Mouse (Mus musculus) cerebellum, adult 2 months (tissue): ENCODE results near the gene Clec18a. TPM values are rescaled to one million over a fixed set of nuclear protein-coding genes. Genes with fewer than 3 reads are reported as not detected.
"Not testable (repeated sequence)": the region's sequence is repeated elsewhere in the genome, so short reads cannot be mapped to it uniquely, and the experiment has no call there.

ENCODE experiments used
- DNase-seq, 2 experiments: peaks; one replicate each; pipeline ENCODE4 v3.0.0; 2021
- H3K27ac ChIP-seq: fragments of 200-500 bp; 2 replicates; pipeline ENCODE4 v1.5.1; 2012; ENCODE audit warnings: low read length, control low read depth, inconsistent platforms; ENCODE audit not compliant: insufficient read depth
- H3K27me3 ChIP-seq: fragments of 200-500 bp; 2 replicates; pipeline ENCODE4 v1.6.1; 2012; ENCODE audit warnings: inconsistent platforms, mild to moderate bottlenecking, low read length, moderate library complexity; ENCODE audit not compliant: control insufficient read depth, insufficient read depth
- H3K4me1 ChIP-seq: fragments of 200-500 bp; 2 replicates; pipeline ENCODE4 v1.6.1; 2011; ENCODE audit warnings: low read length; ENCODE audit not compliant: control insufficient read depth, insufficient read depth
- H3K4me3 ChIP-seq: fragments of 200-500 bp; replicated peaks from 2 replicates; pipeline ENCODE3; 2011; ENCODE audit warnings: mild to moderate bottlenecking, low read depth, low read length, control low read depth; ENCODE audit not compliant: insufficient read depth
- CTCF ChIP-seq: fragments of 200-500 bp; IDR thresholded peaks from 2 replicates; pipeline ENCODE4 v1.5.1; 2011; ENCODE audit warnings: low read depth, mild to moderate bottlenecking, control low read depth, low read length, moderate library complexity, borderline replicate concordance; ENCODE audit not compliant: insufficient read depth
- POLR2A ChIP-seq: fragments of 200-500 bp; IDR thresholded peaks from 2 replicates; pipeline ENCODE4 v1.6.1; 2011; ENCODE audit warnings: low read length, control low read depth, borderline replicate concordance; ENCODE audit not compliant: insufficient read depth
- WGBS: fragments of 180-500 bp; shearing (Covaris S2); methylation state at CpG from one replicate; pipeline ENCODE4 v1.1.7; 2018; 5-methylcytosine and 5-hydroxymethylcytosine counted together
- polyA plus RNA-seq: library from polyadenylated mRNA; depleted of rRNA; stranded (reverse); fragments of >200 nt; gene quantifications from 2 replicates; pipeline ENCODE4 v1.2.3, GENCODE M21; 2012

Clec18a gene
- polyA plus RNA-seq, 1 experiment = 0.41 TPM

GRCm38 (mm10) chr8:111081580-111082258 is 10.5 kb downstream of the Clec18a start:
- Histone ChIP-seq H3K4me1 (no peaks in the 10 kb centered on the region), H3K27me3 (no peaks in the 10 kb centered on the region), H3K4me3 (no peak overlapping the region), H3K27ac (no peak overlapping the region)
- 38% methylated on average over 12 of the region's 12 CpGs for WGBS
- TF ChIP-seq POLR2A (no peak), CTCF (no peak)
- DNase-seq = no peak

- WGBS = 36% methylated on average over 6 of the region's 6 CpGs
- H3K4me3 ChIP-seq = no peak overlapping the region
- H3K27ac ChIP-seq = no peak overlapping the region
- TF ChIP-seq CTCF (no peak), POLR2A (no peak)
- H3K4me1 ChIP-seq = no peaks in the 10 kb centered on the region
- no peak for DNase-seq
- H3K27me3 ChIP-seq = no peaks in the 10 kb centered on the region
Measured at GRCm38 (mm10) chr8:111079861-111080271, 12.4 kb downstream of the Clec18a start.

- no peak for TF ChIP-seq POLR2A
- no peak for TF ChIP-seq CTCF
- Histone ChIP-seq H3K4me3 (no peak overlapping the region), H3K27me3 (no peaks in the 10 kb centered on the region), H3K4me1 (no peaks in the 10 kb centered on the region), H3K27ac (no peak overlapping the region)
- WGBS = 27% methylated on average over 5 of the region's 5 CpGs
- DNase-seq = no peak
Measured at GRCm38 (mm10) chr8:111079461-111079860, 12.8 kb downstream of the Clec18a start.

GRCm38 (mm10) chr8:111075926-111076325 is 16.3 kb downstream of the Clec18a start:
- Histone ChIP-seq H3K27ac (no peak overlapping the region), H3K4me3 (no peak overlapping the region), H3K4me1 (no peaks in the 10 kb centered on the region), H3K27me3 (no peaks in the 10 kb centered on the region)
- 72% methylated on average over 3 of the region's 3 CpGs for WGBS
- no peak for DNase-seq
- TF ChIP-seq POLR2A = no peak
- no peak for TF ChIP-seq CTCF

DNA sequence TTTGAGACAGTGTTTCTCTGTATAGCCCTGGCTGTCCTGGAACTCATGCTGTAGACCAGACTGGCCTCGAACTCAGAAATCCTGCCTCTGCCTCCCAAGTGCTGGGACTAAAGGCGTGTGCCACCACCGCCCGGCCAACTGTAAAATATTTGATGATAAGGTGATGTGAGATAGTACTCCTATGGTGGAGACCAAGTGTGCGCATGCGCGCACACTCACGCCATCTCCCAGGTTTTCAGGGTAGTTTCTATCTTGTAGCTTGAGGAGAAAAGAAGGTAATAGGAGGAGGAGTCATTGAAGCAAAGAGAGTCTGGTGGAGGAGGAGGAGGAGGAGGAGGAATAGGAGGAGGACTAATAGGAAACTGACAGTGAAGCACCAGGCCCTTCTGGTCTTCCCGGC is 23.6 kb downstream of the Clec18a start:
- DNase-seq, H3K4me1 ChIP-seq, H3K27me3 ChIP-seq, H3K4me3 ChIP-seq, H3K27ac ChIP-seq: not testable (repeated sequence)
- WGBS = 93% methylated on average over 9 of the region's 9 CpGs

DNA sequence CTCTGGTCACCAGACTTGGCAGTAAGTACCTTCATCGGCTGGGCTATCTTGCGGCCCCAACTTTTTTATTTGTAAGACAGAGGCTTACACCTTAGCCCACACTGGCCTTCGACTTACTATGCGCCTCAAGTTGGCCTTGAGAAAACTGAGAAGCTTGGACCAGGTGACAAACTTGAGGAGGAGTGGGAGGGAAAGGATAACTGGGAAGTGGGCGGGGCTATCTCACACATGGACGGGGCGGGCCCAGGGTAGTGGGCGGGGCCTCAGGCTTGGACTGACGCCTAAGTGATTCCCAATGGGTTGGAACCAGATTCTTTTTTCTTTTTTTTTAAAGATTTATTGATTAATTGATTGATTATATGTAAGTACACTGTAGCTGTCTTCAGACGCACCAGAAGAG is 24.8 kb downstream of the Clec18a start:
- no peaks in the 10 kb centered on the region for H3K27me3 ChIP-seq
- TF ChIP-seq CTCF = no peak
- no peak for TF ChIP-seq POLR2A
- H3K4me1 ChIP-seq = no peaks in the 10 kb centered on the region
- H3K4me3 ChIP-seq = no peak overlapping the region
- no peak overlapping the region for H3K27ac ChIP-seq
- WGBS = 37% methylated on average over 10 of the region's 10 CpGs
- DNase-seq = no peak

GRCm38 (mm10) chr8:111066308-111066707 is 25.9 kb downstream of the Clec18a start:
- Histone ChIP-seq H3K27ac (no peak overlapping the region), H3K4me3 (no peak overlapping the region), H3K4me1 (no peaks in the 10 kb centered on the region; the same call in 1 of the 2 replicates), H3K27me3 (no peaks in the 10 kb centered on the region)
- 60% methylated on average over 4 of the region's 4 CpGs for WGBS
- TF ChIP-seq CTCF = no peak
- TF ChIP-seq POLR2A = no peak
- no peak for DNase-seq

- H3K4me1 ChIP-seq = peaks cover 10% of the 10 kb centered on the region; the same call in 1 of the 2 replicates
- TF ChIP-seq CTCF = no peak
- no peak for TF ChIP-seq POLR2A
- H3K27me3 ChIP-seq = no peaks in the 10 kb centered on the region
- no peak overlapping the region for H3K4me3 ChIP-seq
- no peak for DNase-seq
- no peak overlapping the region for H3K27ac ChIP-seq
- 42% methylated on average over 2 of the region's 2 CpGs for WGBS
Measured at GRCm38 (mm10) chr8:111062893-111063292, 29.3 kb downstream of the Clec18a start.
